11 mouse cellular contexts compared by ENCODE assay signal in genomic region chr1:43168618-43169017, GRCm38 (mm10). TPM values are rescaled to one million over a fixed set of nuclear protein-coding genes. Genes with fewer than 3 reads are reported as not detected.
DNase-seq lines count a peak whose midpoint lies in the region; TF ChIP-seq lines count a peak whose summit lies in the region.
"Had no signal": no experiment of that assay in that cellular context is flagged by ENCODE, and none has a peak within 500 bp of the region (broad histone marks: within the 10 kb centered on the region; RNA-seq: fewer than 3 reads in every experiment).

No protein-coding gene starts in this region.

- peaks cover 11% of the 10 kb centered on the region; the same call in 1 of the 2 replicates for H3K9me3 ChIP-seq in E14TG2a.4 (ENCODE audit: low read length)

- no peak for TF ChIP-seq POLR2A in heart, adult 2 months (IDR thresholded peaks at IDR 0.05; ENCODE audit: insufficient read depth, low read depth, low read length)

- intact Hi-C loops in heart, adult 2 months (cut with DNase I) = no loop called here
- intact Hi-C loops in left cerebral cortex, adult 2 months (cut with DNase I) = no loop called here
- intact Hi-C loops in left cerebral cortex, postnatal 14 days (cut with DNase I) = no loop called here

- no peak overlapping the region for H3K9ac ChIP-seq in heart, adult 2 months (ENCODE audit: low read depth, low read length)

- H3K4me1 ChIP-seq in heart, adult 2 months (ENCODE audit: control insufficient read depth, insufficient read depth, low read length) = peaks cover 9% of the 10 kb centered on the region
- H3K4me1 ChIP-seq in E14TG2a.4 (replicated peaks; ENCODE audit: low read depth, low read length) = peaks cover 35% of the 10 kb centered on the region

- 33% methylated on average over 7 of the region's 7 CpGs for WGBS in heart, adult 2 months

- no peaks in the 10 kb centered on the region for H3K79me2 ChIP-seq in heart, adult 2 months (replicated peaks; ENCODE audit: control insufficient read depth, insufficient read depth, low read length)

- H3K4me3 ChIP-seq in heart, adult 2 months = no peak overlapping the region
- H3K4me3 ChIP-seq in left cerebral cortex, adult 2 months = no peak overlapping the region
- peak overlapping the region; percentile 52 for H3K4me3 ChIP-seq in E14TG2a.4 (replicated peaks; ENCODE audit: low read length)
- H3K4me3 ChIP-seq: hindbrain, embryonic 10.5 days had no signal

- peak; percentile 76 for TF ChIP-seq EP300 in heart, adult 2 months (IDR thresholded peaks at IDR 0.05; ENCODE audit: insufficient read depth, low read depth, low read length)

- DNase-seq in heart, adult 2 months = no peak
- DNase-seq in heart, adult 18-20 months = no peak
- DNase-seq in left cerebral cortex, adult 2 months (ENCODE audit: extremely low spot score in 1 of 2, low spot score in 2 of 2) = peak in 1 of 2 experiments; percentile 20
- DNase-seq in left cerebral cortex, postnatal 14 days (ENCODE audit: low spot score in 2 of 2) = no peak
- peak; percentile 14 for DNase-seq in induced T-regulatory cell, adult 2 months (ENCODE audit: low read depth)
- no peak for DNase-seq in embryo, embryonic 9.5 days (ENCODE audit: extremely low spot score)
- no peak for DNase-seq in adrenal gland, postnatal 25 days
- DNase-seq: cerebellum, postnatal 14 days; kidney, adult 9 months had no signal

- TF ChIP-seq CTCF in heart, adult 2 months (IDR thresholded peaks at IDR 0.05) = no peak
- TF ChIP-seq CTCF in left cerebral cortex, adult 2 months (IDR thresholded peaks at IDR 0.05) = no peak
- no peak for TF ChIP-seq CTCF in E14TG2a.4 (conservative IDR thresholded peaks at IDR 0.05; ENCODE audit: low read length)

- H3K27ac ChIP-seq in heart, adult 2 months = peak overlapping the region; percentile 49
- peak overlapping the region; percentile 63; the same call in 1 of the 2 replicates for H3K27ac ChIP-seq in left cerebral cortex, adult 2 months
- H3K27ac ChIP-seq: hindbrain, embryonic 10.5 days had no signal

- H3K36me3 ChIP-seq in heart, adult 2 months (ENCODE audit: control insufficient read depth, insufficient read depth, low read length) = peaks cover 32% of the 10 kb centered on the region
- no peaks in the 10 kb centered on the region for H3K36me3 ChIP-seq in E14TG2a.4 (ENCODE audit: insufficient read depth, low read length)
- H3K36me3 ChIP-seq: hindbrain, embryonic 10.5 days had no signal

- no peaks in the 10 kb centered on the region for H3K27me3 ChIP-seq in heart, adult 2 months (ENCODE audit: control insufficient read depth, insufficient read depth, low read length)
- H3K27me3 ChIP-seq in E14TG2a.4 (ENCODE audit: insufficient read depth, low read length) = peaks cover 28% of the 10 kb centered on the region

RNA-seq across cellular contexts. Expression of gene Fhl2, which starts 28.2 kb away (rescaled TPM):
- total RNA-seq in heart, adult 2 months (2021) = 1,000 to 10,000 TPM; 1,721 to 1,764 TPM
- 1,853 and 3,161 TPM in 2 replicates for polyA plus RNA-seq in heart, adult 2 months (2012; rRNA removed)
- 1,000 to 10,000 TPM; 1,612 to 1,845 TPM for total RNA-seq in heart, adult 18-20 months (2021)
- total RNA-seq in left cerebral cortex, adult 2 months (2021) = 10 to 100 TPM; 56.3 to 62.8 TPM
- total RNA-seq in left cerebral cortex, postnatal 14 days (2021) = 10 to 100 TPM; 48.4 to 55.9 TPM
- total RNA-seq in adrenal gland, postnatal 25 days (2021) = 17.3 and 22.9 TPM in 2 replicates

Comparison
In these comparisons a context has a peak if more than half of its experiments do, and no peak if none do; other contexts are left out.
1. RNA of gene Fhl2, which starts 28.2 kb away (total RNA-seq): 1,612 to 1,845 TPM in heart, adult 18-20 months and 1,721 to 1,764 TPM in heart, adult 2 months; 56.3 to 62.8 TPM in left cerebral cortex, adult 2 months, 48.4 to 55.9 TPM in left cerebral cortex, postnatal 14 days and 17.3 to 22.9 TPM in adrenal gland, postnatal 25 days; every median in the first group is over 10 times any median in the second.